Mouse (Mus musculus) liver, postnatal 0 days (tissue): ENCODE results near the gene Chit1. TPM values are rescaled to one million over a fixed set of nuclear protein-coding genes. Genes with fewer than 3 reads are reported as not detected.

Source experiments
- ATAC-seq: fragments of 200-750 bp; cut with Nextera tagmentation; 2 replicates; pipeline ENCODE4 v1.8.0; 2017; ENCODE audit warnings: mild to moderate bottlenecking, moderate library complexity
- DNase-seq: peaks from one replicate; pipeline ENCODE4 v3.0.0-alpha.2; 2016
- H3K27ac ChIP-seq: fragments of 300-500 bp; sonication (generic); 2 replicates; pipeline ENCODE4 v1.5.1; 2014; ENCODE audit warnings: antibody characterized with exemption, moderate library complexity, mild to moderate bottlenecking, low read depth
- H3K27me3 ChIP-seq: fragments of 300-500 bp; sonication (generic); 2 replicates; pipeline ENCODE4 v1.6.1; 2014; ENCODE audit warnings: low read length, control low read depth, mixed read lengths; ENCODE audit not compliant: insufficient read depth
- H3K36me3 ChIP-seq: fragments of 300-500 bp; sonication (generic); replicated peaks from 2 replicates; pipeline ENCODE4 v1.6.1; 2014; ENCODE audit warnings: mild to moderate bottlenecking, control low read depth, low read length, moderate library complexity, mixed read lengths; ENCODE audit not compliant: insufficient read depth
- H3K4me1 ChIP-seq: fragments of 300-500 bp; sonication (generic); 2 replicates; pipeline ENCODE4 v1.6.1; 2014; ENCODE audit warnings: antibody characterized with exemption, mild to moderate bottlenecking, control low read depth; ENCODE audit not compliant: insufficient read depth
- H3K4me2 ChIP-seq: fragments of 300-500 bp; sonication (generic); 2 replicates; pipeline ENCODE4 v1.6.1; 2014; ENCODE audit warnings: low read depth, mild to moderate bottlenecking, low read length, moderate library complexity, mixed read lengths
- H3K4me3 ChIP-seq: fragments of 300-500 bp; sonication (generic); 2 replicates; pipeline ENCODE4 v1.5.1; 2014; ENCODE audit warnings: low read depth, low read length
- H3K9ac ChIP-seq: fragments of 300-500 bp; sonication (generic); replicated peaks from 2 replicates; pipeline ENCODE4 v1.6.1; 2014; ENCODE audit warnings: mild to moderate bottlenecking, moderate library complexity
- H3K9me3 ChIP-seq: fragments of 300-500 bp; sonication (generic); 2 replicates; pipeline ENCODE4 v1.6.1; 2016; ENCODE audit warnings: mild to moderate bottlenecking, control low read depth, low read length, mixed read lengths
- CTCF ChIP-seq: sonication (generic); IDR thresholded peaks from 2 replicates; pipeline ENCODE4 v1.5.1; 2016; ENCODE audit warnings: antibody characterized with exemption, low read depth
- EP300 ChIP-seq: IDR thresholded peaks from 2 replicates; pipeline ENCODE4 v1.6.1; 2016; ENCODE audit warnings: antibody characterized with exemption, low read depth, mild to moderate bottlenecking
- WGBS: fragments of 180-500 bp; shearing (Covaris S2); extraction: QIAGEN DNeasy Blood & Tissue Kit; methylation state at CpG from one replicate; pipeline ENCODE4 v1.1.7; 2014; ENCODE audit not compliant: insufficient replicate concordance; 5-methylcytosine and 5-hydroxymethylcytosine counted together
- polyA plus RNA-seq: library from polyadenylated mRNA; unstranded; fragments of >200 nt; fragmentation: Nextera tagmentation; extraction: Ambion mirVana; gene quantifications from 2 replicates; pipeline ENCODE4 v1.2.1, GENCODE M21; 2015

Gene Chit1
- polyA plus RNA-seq, 1 experiment from 2014 or later = 0.26 TPM

DNA sequence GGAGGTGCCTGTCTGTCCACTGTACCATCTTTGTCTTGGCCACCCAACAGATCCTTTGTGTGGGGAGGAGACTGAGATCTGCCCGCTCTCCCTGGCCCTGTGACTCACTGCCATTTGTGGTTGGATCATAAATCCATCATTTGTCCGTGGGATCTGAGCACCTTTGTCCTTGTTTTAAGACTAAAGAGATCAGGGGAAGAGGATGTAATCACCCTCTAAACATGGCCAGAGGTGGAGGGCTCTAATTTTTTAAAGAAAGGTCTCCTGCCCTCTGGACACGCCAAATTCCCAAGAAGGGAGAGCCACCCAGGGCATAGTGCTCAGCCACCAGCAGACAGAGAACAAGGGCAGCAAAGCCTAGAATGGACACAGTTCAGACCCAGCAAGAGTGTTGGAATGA, 19.2 kb upstream of the Chit1 start:
- Histone ChIP-seq H3K9ac (peak overlapping the region; percentile 52), H3K36me3 (no peaks in the 10 kb centered on the region), H3K4me1 (peaks cover 66% of the 10 kb centered on the region), H3K4me2 (peak overlapping the region; percentile 78), H3K4me3 (no peak overlapping the region), H3K27ac (peak overlapping the region; percentile 96), H3K9me3 (no peaks in the 10 kb centered on the region), H3K27me3 (no peaks in the 10 kb centered on the region)
- ATAC-seq = no peak
- DNase-seq = no peak
- 75% methylated on average over 3 of the region's 3 CpGs for WGBS
- TF ChIP-seq EP300 (no peak), CTCF (no peak)

GRCm38 (mm10) chr1:134092368-134092767, 18.7 kb upstream of the Chit1 start:
- H3K4me1 ChIP-seq = peaks cover 66% of the 10 kb centered on the region
- WGBS = 24% methylated on average over 6 of the region's 6 CpGs
- ATAC-seq = peak; percentile 2; the same call in 1 of the 2 replicates
- H3K4me3 ChIP-seq = peak overlapping the region; percentile 42; the same call in 1 of the 2 replicates
- H3K27me3 ChIP-seq = no peaks in the 10 kb centered on the region
- H3K4me2 ChIP-seq = peak overlapping the region; percentile 78
- DNase-seq = no peak
- no peaks in the 10 kb centered on the region for H3K36me3 ChIP-seq
- H3K9ac ChIP-seq = peak overlapping the region; percentile 52
- TF ChIP-seq EP300 (no peak), CTCF (no peak)
- H3K9me3 ChIP-seq = no peaks in the 10 kb centered on the region
- H3K27ac ChIP-seq = peak overlapping the region; percentile 96

DNA sequence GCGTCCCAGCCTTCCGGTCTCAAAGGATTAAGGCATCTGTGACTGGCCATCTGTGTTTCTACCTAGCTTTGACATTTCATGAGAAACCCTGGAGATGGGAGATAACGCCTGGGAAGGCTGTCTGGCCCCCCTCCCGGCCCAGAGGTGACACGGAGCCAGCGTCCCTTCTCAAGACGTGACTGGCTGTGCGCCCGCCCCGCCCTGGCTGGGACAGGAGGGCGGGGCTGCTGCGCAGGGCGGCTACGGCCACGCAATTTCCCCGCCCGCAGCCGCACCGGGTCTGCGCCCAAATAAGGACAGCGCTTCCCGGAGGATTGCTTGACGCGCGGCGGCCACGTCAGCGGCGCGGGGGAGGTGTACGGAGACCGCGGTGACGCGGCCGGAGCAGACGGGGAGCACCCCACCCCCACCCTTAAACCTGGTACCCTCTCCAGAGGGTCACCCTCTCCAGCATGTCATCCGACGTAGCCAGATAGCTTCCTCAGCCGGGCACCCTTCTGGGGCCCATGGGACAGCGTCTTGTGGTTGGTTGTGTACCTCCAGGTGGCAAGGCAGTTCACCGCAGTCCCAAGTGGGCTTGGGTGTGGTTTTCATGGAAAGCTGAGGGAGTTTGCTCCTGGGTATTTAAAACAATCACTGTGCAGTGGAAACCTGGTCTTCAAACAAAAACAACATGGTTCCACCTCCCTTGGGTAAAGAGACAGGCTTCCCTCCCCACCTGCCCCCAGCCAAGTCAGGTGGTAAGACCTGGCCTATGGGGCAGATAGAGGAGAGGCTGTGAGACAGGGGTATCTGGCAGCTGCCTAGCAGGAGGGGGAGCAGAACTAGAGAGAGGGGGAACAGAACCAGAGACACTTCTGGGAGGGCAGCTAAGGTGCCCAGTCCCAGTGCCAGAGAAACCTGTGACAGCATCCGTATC, 17.9 kb upstream of the Chit1 start:
- Histone ChIP-seq H3K36me3 (no peaks in the 10 kb centered on the region), H3K4me1 (peaks cover 67% of the 10 kb centered on the region), H3K27me3 (no peaks in the 10 kb centered on the region), H3K9ac (peak overlapping the region; percentile 60), H3K27ac (peak overlapping the region; percentile 96), H3K9me3 (no peaks in the 10 kb centered on the region), H3K4me3 (peak overlapping the region; percentile 42), H3K4me2 (peak overlapping the region; percentile 78)
- peak; percentile 95 for DNase-seq
- WGBS = 2% methylated on average over 42 of the region's 43 CpGs
- peak; percentile 88 for TF ChIP-seq EP300
- 0 out of 2 replicates have a peak, but pooled peaks have one; percentile 6 for TF ChIP-seq CTCF
- peak; percentile 95 for ATAC-seq

DNA sequence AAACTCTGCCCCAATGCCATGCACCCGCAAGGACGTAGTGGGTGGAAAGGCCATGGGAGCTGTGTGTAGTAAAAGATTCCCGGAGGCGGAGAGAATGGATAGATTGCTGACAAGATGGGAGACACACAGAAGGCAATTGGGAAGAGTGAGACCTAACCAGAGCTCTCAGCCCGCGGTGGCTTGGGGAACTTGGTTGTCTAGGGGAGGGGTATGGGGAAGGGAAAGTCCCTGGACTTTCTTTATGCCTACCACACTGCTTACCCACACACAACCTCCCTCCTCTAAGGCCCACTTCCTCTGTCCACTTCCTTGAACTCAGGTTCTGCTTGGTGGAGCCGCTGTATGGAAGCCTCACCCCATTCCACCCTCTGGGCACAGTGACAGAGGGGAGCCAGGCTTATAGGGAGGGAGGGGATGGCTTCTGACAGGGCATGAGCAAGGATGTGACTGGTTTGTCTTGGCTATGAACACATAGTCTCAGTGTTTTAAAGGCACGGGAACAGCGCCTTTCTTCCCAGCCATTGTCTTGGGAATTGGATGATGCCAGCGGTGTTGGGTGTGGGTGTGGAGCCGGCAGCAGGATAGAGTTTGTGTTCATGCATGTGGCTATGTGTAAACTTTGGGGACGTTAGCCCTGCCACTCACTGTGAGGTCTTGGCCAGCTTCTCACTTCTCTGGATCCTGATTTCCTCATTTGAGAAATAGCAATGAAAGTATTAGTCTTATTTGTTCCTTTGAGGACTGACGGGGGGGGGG, 17.1 kb upstream of the Chit1 start:
- Histone ChIP-seq H3K27me3 (no peaks in the 10 kb centered on the region), H3K27ac (peak overlapping the region; percentile 96), H3K4me2 (peak overlapping the region; percentile 78), H3K9me3 (no peaks in the 10 kb centered on the region), H3K9ac (peak overlapping the region; percentile 60), H3K4me1 (peaks cover 74% of the 10 kb centered on the region), H3K4me3 (peak overlapping the region; percentile 42), H3K36me3 (no peaks in the 10 kb centered on the region)
- no peak for ATAC-seq
- WGBS = 44% methylated on average over 13 of the region's 13 CpGs
- DNase-seq = no peak
- TF ChIP-seq EP300 (no peak), CTCF (no peak)

DNA sequence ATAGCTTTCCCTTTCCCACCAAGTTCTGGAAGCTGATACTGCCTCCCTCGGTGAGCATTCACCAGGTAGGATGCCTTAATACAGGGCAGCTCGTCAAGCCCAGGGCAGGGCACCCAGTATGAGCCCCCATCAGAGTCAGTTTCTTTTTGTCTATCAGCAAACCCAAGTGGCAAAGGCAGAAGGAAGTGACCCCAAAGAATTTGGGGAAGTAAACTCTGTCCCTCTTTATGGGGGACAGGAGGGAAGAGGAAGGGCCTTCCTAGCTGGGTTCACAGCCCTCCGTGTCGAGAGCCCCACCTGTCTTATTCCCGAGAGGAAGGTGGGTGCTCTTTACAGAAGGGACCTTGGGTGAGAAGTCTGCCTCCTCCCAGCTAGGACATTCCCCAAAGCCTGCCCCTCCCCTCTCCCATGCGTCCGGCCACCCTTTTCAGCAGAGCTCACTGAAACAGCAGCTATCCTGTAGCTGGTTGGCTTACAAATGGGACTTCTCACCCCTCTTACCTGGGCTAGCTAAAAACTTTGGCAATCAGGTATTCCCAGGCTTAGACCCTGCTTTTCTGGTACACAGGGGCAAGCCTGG, 15.9 kb upstream of the Chit1 start:
- H3K36me3 ChIP-seq = no peaks in the 10 kb centered on the region
- H3K4me2 ChIP-seq = peak overlapping the region; percentile 44
- 39% methylated on average over 7 of the region's 7 CpGs for WGBS
- TF ChIP-seq EP300 = no peak
- no peak for TF ChIP-seq CTCF
- H3K27ac ChIP-seq = peak overlapping the region; percentile 96
- H3K27me3 ChIP-seq = no peaks in the 10 kb centered on the region
- no peak overlapping the region for H3K4me3 ChIP-seq
- no peak for DNase-seq
- ATAC-seq = no peak
- peaks cover 79% of the 10 kb centered on the region for H3K4me1 ChIP-seq
- H3K9me3 ChIP-seq = no peaks in the 10 kb centered on the region
- peak overlapping the region; percentile 37; the same call in 1 of the 2 replicates for H3K9ac ChIP-seq
